Mouse (Mus musculus) erythroblast, adult 5-6 weeks (primary cell): ENCODE results near the gene Olfr1263. TPM values are rescaled to one million over a fixed set of nuclear protein-coding genes. Genes with fewer than 3 reads are reported as not detected.

Experiments
- ATAC-seq: replicated peaks from 2 replicates; pipeline ENCODE4 v1.8.0; 2016; ENCODE audit warnings: moderate number of reproducible peaks, mild to moderate bottlenecking, moderate TSS enrichment, inconsistent platforms; ENCODE audit not compliant: poor library complexity, low FRiP score, severe bottlenecking
- total RNA-seq, 2 experiments: library from RNA; stranded (forward) in 1 of 2; stranded (reverse) in 1 of 2; fragments of 150-400 nt in 1 of 2; fragments of 200-764, 138-1000 nt in 1 of 2; gene quantifications; 2 replicates each; pipeline versions ENCODE4 v1.2.3 to v1.2.4; 2015 to 2017; ENCODE audit warnings: low replicate concordance in 2 of 2

The Olfr1263 gene
- total RNA-seq (2015; ENCODE audit: low replicate concordance) = not detected in 2 replicates
- not detected in 2 replicates for total RNA-seq (2017; ENCODE audit: low replicate concordance)

- no peak for ATAC-seq
Observed at GRCm38 (mm10) chr2:90011831-90012230, at the start of gene Olfr1263. TSS of gene Olfr1263 (plus strand) at chr2:90012131.

- ATAC-seq = no peak
Observed at GRCm38 (mm10) chr2:89974184-89974583, 37.7 kb upstream of the Olfr1263 start, which contains the start of gene Olfr1260. TSS of gene Olfr1260 (plus strand) at chr2:89974340.

GRCm38 (mm10) chr2:89977709-89978108 is 34.2 kb upstream of the Olfr1263 start:
- ATAC-seq = no peak

- ATAC-seq = no peak
Observed at GRCm38 (mm10) chr2:89990921-89991320, 21.0 kb upstream of the Olfr1263 start, which contains the start of gene Olfr1261. TSS of gene Olfr1261 (plus strand) at chr2:89991221.

- no peak for ATAC-seq
Observed at GRCm38 (mm10) chr2:89999845-90000244, 12.1 kb upstream of the Olfr1263 start, which contains the start of gene Olfr1262. TSS of gene Olfr1262 (plus strand) at chr2:90000145.

- ATAC-seq = no peak
Observed at GRCm38 (mm10) chr2:90025477-90025876, 13.5 kb downstream of the Olfr1263 start, which contains the start of gene Olfr1264. TSS of gene Olfr1264 (minus strand) at chr2:90025577.

GRCm38 (mm10) chr2:90035037-90035436 is 23.1 kb downstream of the Olfr1263 start, which contains the start of gene Olfr1265:
TSS of gene Olfr1265 (plus strand) at chr2:90035337.
- no peak for ATAC-seq

- ATAC-seq = no peak
Observed at GRCm38 (mm10) chr2:90063494-90063893, 51.6 kb downstream of the Olfr1263 start, which contains the start of gene Olfr140. TSS of gene Olfr140 (minus strand) at chr2:90063594.

Other genes with a start within 250 kb of the Olfr1263 start
- not detected in 2 replicates for gene Olfr1254, start 218.5 kb upstream of the Olfr1263 start, total RNA-seq (2015; ENCODE audit: low replicate concordance)
- not detected in 2 replicates for gene Olfr1254, start 218.5 kb upstream of the Olfr1263 start, total RNA-seq (2017; ENCODE audit: low replicate concordance)
- not detected in 2 replicates for gene Olfr1255, start 200.1 kb upstream of the Olfr1263 start, total RNA-seq (2015; ENCODE audit: low replicate concordance)
- not detected in 2 replicates for gene Olfr1255, start 200.1 kb upstream of the Olfr1263 start, total RNA-seq (2017; ENCODE audit: low replicate concordance)
- gene Olfr1256, start 170.6 kb upstream of the Olfr1263 start, total RNA-seq (2015; ENCODE audit: low replicate concordance) = not detected in 2 replicates
- not detected in 2 replicates for gene Olfr1256, start 170.6 kb upstream of the Olfr1263 start, total RNA-seq (2017; ENCODE audit: low replicate concordance)
- not detected in 2 replicates for gene Olfr48, start 163.9 kb upstream of the Olfr1263 start, total RNA-seq (2015; ENCODE audit: low replicate concordance)
- gene Olfr48, start 163.9 kb upstream of the Olfr1263 start, total RNA-seq (2017; ENCODE audit: low replicate concordance) = not detected in 2 replicates
- gene Olfr1257, start 133.7 kb upstream of the Olfr1263 start, total RNA-seq (2015; ENCODE audit: low replicate concordance) = not detected in 2 replicates
- not detected in 2 replicates for gene Olfr1257, start 133.7 kb upstream of the Olfr1263 start, total RNA-seq (2017; ENCODE audit: low replicate concordance)
- gene Olfr1258, start 84.8 kb upstream of the Olfr1263 start, total RNA-seq (2015; ENCODE audit: low replicate concordance) = not detected in 2 replicates
- gene Olfr1258, start 84.8 kb upstream of the Olfr1263 start, total RNA-seq (2017; ENCODE audit: low replicate concordance) = not detected in 2 replicates
- gene Olfr1259, start 63.5 kb upstream of the Olfr1263 start, total RNA-seq (2015; ENCODE audit: low replicate concordance) = not detected in 2 replicates
- 0.56 TPM in 1 of 2 replicates, not detected in the other for gene Olfr1259, start 63.5 kb upstream of the Olfr1263 start, total RNA-seq (2017; ENCODE audit: low replicate concordance)
- gene Olfr1260, start 37.8 kb upstream of the Olfr1263 start, total RNA-seq (2015; ENCODE audit: low replicate concordance) = not detected in 2 replicates
- gene Olfr1260, start 37.8 kb upstream of the Olfr1263 start, total RNA-seq (2017; ENCODE audit: low replicate concordance) = not detected in 2 replicates
- not detected in 2 replicates for gene Olfr1261, start 20.9 kb upstream of the Olfr1263 start, total RNA-seq (2015; ENCODE audit: low replicate concordance)
- 0.28 TPM in 1 of 2 replicates, not detected in the other for gene Olfr1261, start 20.9 kb upstream of the Olfr1263 start, total RNA-seq (2017; ENCODE audit: low replicate concordance)
- not detected in 2 replicates for gene Olfr1262, start 12.0 kb upstream of the Olfr1263 start, total RNA-seq (2015; ENCODE audit: low replicate concordance)
- gene Olfr1262, start 12.0 kb upstream of the Olfr1263 start, total RNA-seq (2017; ENCODE audit: low replicate concordance) = not detected in 2 replicates
- gene Olfr1264, start 13.4 kb downstream of the Olfr1263 start, total RNA-seq (2015; ENCODE audit: low replicate concordance) = not detected in 2 replicates
- gene Olfr1264, start 13.4 kb downstream of the Olfr1263 start, total RNA-seq (2017; ENCODE audit: low replicate concordance) = not detected in 2 replicates
- gene Olfr1265, start 23.2 kb downstream of the Olfr1263 start, total RNA-seq (2015; ENCODE audit: low replicate concordance) = not detected in 2 replicates
- gene Olfr1265, start 23.2 kb downstream of the Olfr1263 start, total RNA-seq (2017; ENCODE audit: low replicate concordance) = not detected in 2 replicates
- not detected in 2 replicates for gene Olfr140, start 51.5 kb downstream of the Olfr1263 start, total RNA-seq (2015; ENCODE audit: low replicate concordance)
- not detected in 2 replicates for gene Olfr140, start 51.5 kb downstream of the Olfr1263 start, total RNA-seq (2017; ENCODE audit: low replicate concordance)
- not detected in 2 replicates for gene Olfr1269, start 109.3 kb downstream of the Olfr1263 start, total RNA-seq (2015; ENCODE audit: low replicate concordance)
- not detected in 2 replicates for gene Olfr1269, start 109.3 kb downstream of the Olfr1263 start, total RNA-seq (2017; ENCODE audit: low replicate concordance)
- not detected in 2 replicates for gene Olfr32, start 130.2 kb downstream of the Olfr1263 start, total RNA-seq (2015; ENCODE audit: low replicate concordance)
- not detected in 2 replicates for gene Olfr32, start 130.2 kb downstream of the Olfr1263 start, total RNA-seq (2017; ENCODE audit: low replicate concordance)
- gene Olfr1270, start 141.0 kb downstream of the Olfr1263 start, total RNA-seq (2015; ENCODE audit: low replicate concordance) = not detected in 2 replicates
- not detected in 2 replicates for gene Olfr1270, start 141.0 kb downstream of the Olfr1263 start, total RNA-seq (2017; ENCODE audit: low replicate concordance)
- gene Olfr1506, start 212.4 kb downstream of the Olfr1263 start, total RNA-seq (2015; ENCODE audit: low replicate concordance) = 1.3 TPM in 1 of 2 replicates, not detected in the other
- 0.85 and 5.7 TPM in 2 replicates for gene Olfr1506, start 212.4 kb downstream of the Olfr1263 start, total RNA-seq (2017; ENCODE audit: low replicate concordance)
- gene Olfr142, start 245.5 kb downstream of the Olfr1263 start, total RNA-seq (2015; ENCODE audit: low replicate concordance) = not detected in 2 replicates
- gene Olfr142, start 245.5 kb downstream of the Olfr1263 start, total RNA-seq (2017; ENCODE audit: low replicate concordance) = not detected in 2 replicates